27 mouse cellular contexts compared by ENCODE assay signal in genomic region chr12:99992362-99992862, GRCm38 (mm10). TPM values are rescaled to one million over a fixed set of nuclear protein-coding genes. Genes with fewer than 3 reads are reported as not detected.
DNase-seq lines count a peak whose midpoint lies in the region; ATAC-seq and TF ChIP-seq lines count a peak whose summit lies in the region.
"Had no signal": no experiment of that assay in that cellular context is flagged by ENCODE, and none has a peak within 500 bp of the region (broad histone marks: within the 10 kb centered on the region; RNA-seq: fewer than 3 reads in every experiment).

No protein-coding gene starts in this region.

- whole genome bisulfite sequencing in heart, embryonic 10.5 days: 83% methylated on average over 11 of the region's 11 CpGs
- WGBS in intestine, embryonic 16.5 days: 87% methylated on average over 11 of the region's 11 CpGs

- no peaks in the 10 kb centered on the region for H3K27me3 ChIP-seq in heart, embryonic 10.5 days (ENCODE audit: insufficient read depth, poor library complexity, severe bottlenecking)
- H3K27me3 ChIP-seq in CH12.LX (replicated peaks): no peaks in the 10 kb centered on the region
- H3K27me3 ChIP-seq in intestine, embryonic 16.5 days (replicated peaks; ENCODE audit: control insufficient read depth, insufficient read depth, low read length): no peaks in the 10 kb centered on the region
- H3K27me3 ChIP-seq: embryonic facial prominence, embryonic 13.5 days; embryonic facial prominence, embryonic 15.5 days; forebrain, embryonic 12.5 days had no signal

- dilution Hi-C loops in CH12.LX (cut with MboI; ENCODE audit: extremely low pct_ligation_motif_present, extremely low pct_unique_long_range_greater_than_20kb, low sequenced_read_pairs): no loop called here

- H3K9ac ChIP-seq in CH12.LX (ENCODE audit: insufficient read depth, low read depth): no peak overlapping the region
- no peak overlapping the region for H3K9ac ChIP-seq in intestine, embryonic 16.5 days (ENCODE audit: low read depth, low read length)
- H3K9ac ChIP-seq: embryonic facial prominence, embryonic 13.5 days; embryonic facial prominence, embryonic 15.5 days; forebrain, embryonic 12.5 days had no signal

- intact Hi-C loops in gastrocnemius, adult 2 months (cut with DNase I): no loop called here

- H3K36me3 ChIP-seq in heart, embryonic 10.5 days: no peaks in the 10 kb centered on the region
- H3K36me3 ChIP-seq in CH12.LX (replicated peaks in 1 of 2; ENCODE audit: control insufficient read depth in 1 of 2, insufficient read depth in 1 of 2, low read length in 1 of 2): no peaks in the 10 kb centered on the region
- no peaks in the 10 kb centered on the region for H3K36me3 ChIP-seq in intestine, embryonic 16.5 days (ENCODE audit: control insufficient read depth, insufficient read depth, low read length)
- H3K36me3 ChIP-seq: embryonic facial prominence, embryonic 13.5 days; embryonic facial prominence, embryonic 15.5 days; forebrain, embryonic 10.5 days; forebrain, embryonic 12.5 days; G1E had no signal

- TF ChIP-seq POLR2A in CH12.LX (IDR thresholded peaks at IDR 0.05; ENCODE audit: low read depth, low read length): no peak
- no peak for TF ChIP-seq POLR2A in bone marrow macrophage, adult 2 months (IDR thresholded peaks at IDR 0.05; ENCODE audit: borderline replicate concordance, low read depth, low read length)

- peak overlapping the region; percentile 63; the same call in 1 of the 2 replicates for H3K4me2 ChIP-seq in CH12.LX (ENCODE audit: insufficient read depth, low read depth, poor library complexity, severe bottlenecking)
- no peak overlapping the region for H3K4me2 ChIP-seq in intestine, embryonic 16.5 days (ENCODE audit: low read depth, low read length)
- H3K4me2 ChIP-seq: embryonic facial prominence, embryonic 13.5 days; embryonic facial prominence, embryonic 15.5 days; forebrain, embryonic 12.5 days had no signal

- H3K4me3 ChIP-seq in heart, embryonic 10.5 days: no peak overlapping the region
- no peak overlapping the region for H3K4me3 ChIP-seq in CH12.LX (replicated peaks in 1 of 3; ENCODE audit: low read depth in 2 of 3, low read length in 2 of 3, poor library complexity in 1 of 3)
- no peak overlapping the region for H3K4me3 ChIP-seq in bone marrow macrophage, adult 2 months (ENCODE audit: insufficient read depth, low read length)
- H3K4me3 ChIP-seq in intestine, embryonic 16.5 days (ENCODE audit: low read length): no peak overlapping the region
- H3K4me3 ChIP-seq in gastrocnemius, adult 2 months: no peak overlapping the region
- H3K4me3 ChIP-seq: embryonic facial prominence, embryonic 13.5 days; embryonic facial prominence, embryonic 15.5 days; erythroblast, embryonic 14.5 days; forebrain, embryonic 10.5 days; forebrain, embryonic 12.5 days had no signal

- in situ Hi-C loops in CH12.LX (cut with MboI; ENCODE audit: low pct_ligation_motif_present, low pct_unique_long_range_greater_than_20kb, low sequenced_read_pairs): no loop called here

- H3K9me3 ChIP-seq in heart, embryonic 10.5 days: 0 out of 2 replicates have a peak, but pooled peaks cover 3% of the 10 kb centered on the region
- H3K9me3 ChIP-seq in CH12.LX (replicated peaks; ENCODE audit: low read length): peaks cover 4% of the 10 kb centered on the region
- no peaks in the 10 kb centered on the region for H3K9me3 ChIP-seq in intestine, embryonic 16.5 days (ENCODE audit: control insufficient read depth, low read length)
- H3K9me3 ChIP-seq: embryonic facial prominence, embryonic 13.5 days; embryonic facial prominence, embryonic 15.5 days had no signal

- no peak for TF ChIP-seq EP300 in CH12.LX (IDR thresholded peaks at IDR 0.05; ENCODE audit: low read length)

- no peaks in the 10 kb centered on the region for H3K4me1 ChIP-seq in heart, embryonic 10.5 days
- H3K4me1 ChIP-seq in CH12.LX (ENCODE audit: control insufficient read depth in 1 of 2, insufficient read depth in 2 of 2): peaks cover 7 to 24% of the 10 kb centered on the region in 2 experiments
- peaks cover 60% of the 10 kb centered on the region for H3K4me1 ChIP-seq in bone marrow macrophage, adult 2 months (ENCODE audit: control insufficient read depth, insufficient read depth, low read length)
- no peaks in the 10 kb centered on the region for H3K4me1 ChIP-seq in intestine, embryonic 16.5 days (ENCODE audit: control insufficient read depth, insufficient read depth, low read length)
- H3K4me1 ChIP-seq: embryonic facial prominence, embryonic 13.5 days; embryonic facial prominence, embryonic 15.5 days; forebrain, embryonic 12.5 days had no signal

- DNase-seq in heart, embryonic 10.5 days (ENCODE audit: low spot score): peak; percentile 27
- DNase-seq in heart, adult 9 months (ENCODE audit: low spot score in 2 of 2): no peak
- DNase-seq in CH12.LX (ENCODE audit: extremely low read depth): peak; percentile 23
- no peak for DNase-seq in gastrocnemius, adult 2 months
- DNase-seq: adrenal gland, adult 8-10 months; adrenal gland, postnatal 14 days; adrenal gland, postnatal 36 days; cerebellum, adult 11 months; cerebellum, adult 18-20 months; cerebellum, adult 8-10 months; cerebellum, adult 9-11 months; cerebellum, postnatal 36 days; embryo, embryonic 11 days had no signal

- TF ChIP-seq CTCF in CH12.LX (conservative IDR thresholded peaks at IDR 0.05 in 1 of 2, IDR thresholded peaks at IDR 0.05 in 1 of 2; ENCODE audit: low read depth in 2 of 2, low read length in 2 of 2): no peak
- TF ChIP-seq CTCF in bone marrow macrophage, adult 2 months (IDR thresholded peaks at IDR 0.05; ENCODE audit: low read depth, low read length): no peak
- no peak for TF ChIP-seq CTCF in gastrocnemius, adult 2 months (IDR thresholded peaks at IDR 0.05)

- no peak overlapping the region for H3K27ac ChIP-seq in heart, embryonic 10.5 days
- no peak overlapping the region for H3K27ac ChIP-seq in CH12.LX (ENCODE audit: insufficient read depth, low read depth)
- peak overlapping the region; percentile 81 for H3K27ac ChIP-seq in bone marrow macrophage, adult 2 months (ENCODE audit: insufficient read depth, low read depth, low read length)
- H3K27ac ChIP-seq in intestine, embryonic 16.5 days (ENCODE audit: low read length): no peak overlapping the region
- H3K27ac ChIP-seq in gastrocnemius, adult 2 months: no peak overlapping the region
- H3K27ac ChIP-seq: embryonic facial prominence, embryonic 13.5 days; embryonic facial prominence, embryonic 15.5 days; forebrain, embryonic 10.5 days; forebrain, embryonic 12.5 days had no signal

- no peak for TF ChIP-seq RAD21 in CH12.LX (IDR thresholded peaks at IDR 0.05; ENCODE audit: low read depth, low read length)

- ATAC-seq in intestine, embryonic 16.5 days: no peak
- ATAC-seq: activated CD4-positive, CD25-positive, alpha-beta regulatory T cell, adult 4 months; forebrain, embryonic 14.5 days; forebrain, embryonic 16.5 days; Patski had no signal

- no peaks in the 10 kb centered on the region for H3K79me2 ChIP-seq in CH12.LX (replicated peaks; ENCODE audit: control insufficient read depth, extremely low read depth, insufficient read depth, poor library complexity, severe bottlenecking)

TF ChIP-seq in CH12.LX, 34 proteins besides CTCF, POLR2A, EP300 and RAD21:
- peak; percentile 16; the same call in 1 of the 2 replicates for TF ChIP-seq IRF4 (IDR thresholded peaks at IDR 0.05; ENCODE audit: low read depth, low read length)
- peak; percentile 97 for TF ChIP-seq BHLHE40 (IDR thresholded peaks at IDR 0.05; ENCODE audit: low read depth, low read length)
- peak; percentile 73 for TF ChIP-seq ZNF384 (IDR thresholded peaks at IDR 0.05; ENCODE audit: low read depth, low read length)
- peak; percentile 56; the same call in 1 of the 2 replicates for TF ChIP-seq ETS1 (conservative IDR thresholded peaks at IDR 0.05; ENCODE audit: low read depth, low read length)
- no peak for TF ChIP-seq MYC (IDR thresholded peaks at IDR 0.05; ENCODE audit: low read depth, low read length)

RNA-seq across cellular contexts. Expression of gene Kcnk13, which starts 28.1 kb away (rescaled TPM):
- polyA plus RNA-seq in heart, embryonic 10.5 days (2016; fragmentation: Nextera tagmentation; extraction: Ambion mirVana): 0.05 and 0.23 TPM in 2 replicates
- total RNA-seq in CH12.LX (2012; rRNA removed) (0.08 and 0.13 TPM in 2 replicates), CH12.LX (2014; rRNA removed) (not detected in 2 replicates)
- not detected in 2 replicates for polyA plus RNA-seq in CH12.LX (2012; ENCODE audit: insufficient read length, low read depth)
- polyA plus RNA-seq in bone marrow macrophage, adult 2 months (2012; ENCODE audit: insufficient read depth, insufficient read length, missing spikeins): 27.7 and 28.3 TPM in 2 replicates
- polyA plus RNA-seq in intestine, embryonic 16.5 days (2015; fragmentation: Nextera tagmentation; extraction: Ambion mirVana): 0.64 TPM in 2 replicates
- total RNA-seq in gastrocnemius, adult 2 months (2021): under 1 TPM; 0.08 to 0.13 TPM
- total RNA-seq: common myeloid progenitor, adult 5-6 weeks had no signal
- polyA plus RNA-seq: activated CD4-positive, CD25-positive, alpha-beta regulatory T cell, adult 4 months; C2C12; erythroblast, embryonic 14.5 days; G1E; Patski had no signal

Comparison
In these comparisons a context has a peak if more than half of its experiments do, and no peak if none do; other contexts are left out.
1. DNase-seq: peak in heart, embryonic 10.5 days (single experiment) and CH12.LX (single experiment); none in heart, adult 9 months (0 of 2) and gastrocnemius, adult 2 months (single experiment).
2. RNA of gene Kcnk13, which starts 28.1 kb away (polyA plus RNA-seq): 27.7 to 28.3 TPM in bone marrow macrophage, adult 2 months; 0.64 TPM in intestine, embryonic 16.5 days, 0.05 to 0.23 TPM in heart, embryonic 10.5 days and not detected in CH12.LX; every median in the first group is over 10 times any median in the second.